Mouse (Mus musculus): ENCODE data around the gene Gm10188.

Gene Gm10188

GRCm38 (mm10) chr1:132229667-132230066 lies at the start of gene Gm10188:
TSS of gene Gm10188 (minus strand) at chr1:132229767.
- no peak for DNase-seq (ENCODE audit: low read depth in 2 of 2, low spot score in 2 of 2)

GRCm38 (mm10) chr1:132277124-132277523 lies 47.6 kb upstream of the Gm10188 start:
- DNase-seq (ENCODE audit: low read depth in 2 of 2, low spot score in 2 of 2) = no peak

- no peak for DNase-seq (ENCODE audit: low read depth in 2 of 2, low spot score in 2 of 2)
Measured at GRCm38 (mm10) chr1:132276694-132277093, 47.1 kb upstream of the Gm10188 start.

GRCm38 (mm10) chr1:132271237-132271636 lies 41.7 kb upstream of the Gm10188 start:
- no peak for DNase-seq (ENCODE audit: low read depth in 2 of 2, low spot score in 2 of 2)

- no peak for DNase-seq (ENCODE audit: low read depth in 2 of 2, low spot score in 2 of 2)
Measured at GRCm38 (mm10) chr1:132268418-132269060, 39.0 kb upstream of the Gm10188 start.

GRCm38 (mm10) chr1:132267959-132268358 lies 38.4 kb upstream of the Gm10188 start:
- DNase-seq (ENCODE audit: low read depth in 2 of 2, low spot score in 2 of 2) = no peak

- no peak for DNase-seq (ENCODE audit: low read depth in 2 of 2, low spot score in 2 of 2)
Measured at GRCm38 (mm10) chr1:132266791-132267557, 37.4 kb upstream of the Gm10188 start.

- no peak for DNase-seq (ENCODE audit: low read depth in 2 of 2, low spot score in 2 of 2)
Measured at GRCm38 (mm10) chr1:132265936-132266335, 36.4 kb upstream of the Gm10188 start.

- DNase-seq (ENCODE audit: low read depth in 2 of 2, low spot score in 2 of 2) = no peak
Measured at GRCm38 (mm10) chr1:132265211-132265859, 35.8 kb upstream of the Gm10188 start.

GRCm38 (mm10) chr1:132264577-132264976 lies 35.0 kb upstream of the Gm10188 start:
- DNase-seq (ENCODE audit: low read depth in 2 of 2, low spot score in 2 of 2) = no peak

GRCm38 (mm10) chr1:132263618-132264017 lies 34.1 kb upstream of the Gm10188 start:
- DNase-seq (ENCODE audit: low read depth in 2 of 2, low spot score in 2 of 2) = no peak

- DNase-seq (ENCODE audit: low read depth in 2 of 2, low spot score in 2 of 2) = no peak
Measured at GRCm38 (mm10) chr1:132261058-132261457, 31.5 kb upstream of the Gm10188 start.

- no peak for DNase-seq (ENCODE audit: low read depth in 2 of 2, low spot score in 2 of 2)
Measured at GRCm38 (mm10) chr1:132260331-132260730, 30.8 kb upstream of the Gm10188 start.

- DNase-seq (ENCODE audit: low read depth in 2 of 2, low spot score in 2 of 2) = no peak
Measured at GRCm38 (mm10) chr1:132254467-132254866, 24.9 kb upstream of the Gm10188 start.

- no peak for DNase-seq (ENCODE audit: low read depth in 2 of 2, low spot score in 2 of 2)
Measured at GRCm38 (mm10) chr1:132246641-132247040, 17.1 kb upstream of the Gm10188 start.

- no peak for DNase-seq (ENCODE audit: low read depth in 2 of 2, low spot score in 2 of 2)
Measured at GRCm38 (mm10) chr1:132246137-132246536, 16.6 kb upstream of the Gm10188 start.

GRCm38 (mm10) chr1:132245010-132245409 lies 15.4 kb upstream of the Gm10188 start:
- no peak for DNase-seq (ENCODE audit: low read depth in 2 of 2, low spot score in 2 of 2)

- DNase-seq (ENCODE audit: low read depth in 2 of 2, low spot score in 2 of 2) = peak; percentile 3 to 57
Measured at GRCm38 (mm10) chr1:132237585-132238159, 8.1 kb upstream of the Gm10188 start.

- DNase-seq (ENCODE audit: low read depth in 2 of 2, low spot score in 2 of 2) = no peak
Measured at GRCm38 (mm10) chr1:132234757-132235273, 5.2 kb upstream of the Gm10188 start.

- no peak for DNase-seq (ENCODE audit: low read depth in 2 of 2, low spot score in 2 of 2)
Measured at GRCm38 (mm10) chr1:132233566-132233965, 4.0 kb upstream of the Gm10188 start.

GRCm38 (mm10) chr1:132231470-132232274 lies 2.1 kb upstream of the Gm10188 start:
- DNase-seq (ENCODE audit: low read depth in 2 of 2, low spot score in 2 of 2) = no peak
